Mouse (Mus musculus) embryonic facial prominence, embryonic 14.5 days (tissue): Measurements from ENCODE around the gene Cib1. TPM values are rescaled to one million over a fixed set of nuclear protein-coding genes. Genes with fewer than 3 reads are reported as not detected.

Experiments used
- ATAC-seq: fragments of 200-750 bp; cut with Nextera tagmentation; 2 replicates; pipeline ENCODE4 v1.8.0; 2017; ENCODE audit warnings: low read depth, moderate number of reproducible peaks, moderate TSS enrichment
- DNase-seq: peaks from one replicate; pipeline ENCODE4 v3.0.0-alpha.2; 2015; ENCODE audit warnings: low spot score
- H3K27ac ChIP-seq: fragments of 300-500 bp; sonication (generic); replicated peaks from 2 replicates; pipeline ENCODE4 v1.5.1; 2014; ENCODE audit warnings: low read depth, mild to moderate bottlenecking, low read length, moderate library complexity
- H3K27me3 ChIP-seq: fragments of 300-500 bp; sonication (generic); replicated peaks from 2 replicates; pipeline ENCODE4 v1.6.1; 2014; ENCODE audit warnings: low read length; ENCODE audit not compliant: control insufficient read depth, insufficient read depth
- H3K36me3 ChIP-seq: fragments of 300-500 bp; sonication (generic); 2 replicates; pipeline ENCODE4 v1.6.1; 2014; ENCODE audit warnings: low read length, mixed read lengths; ENCODE audit not compliant: control insufficient read depth, insufficient read depth
- H3K4me1 ChIP-seq: fragments of 300-500 bp; sonication (generic); 2 replicates; pipeline ENCODE4 v1.6.1; 2014; ENCODE audit warnings: antibody characterized with exemption, low read length; ENCODE audit not compliant: control insufficient read depth, insufficient read depth
- H3K4me2 ChIP-seq: fragments of 300-500 bp; sonication (generic); 2 replicates; pipeline ENCODE4 v1.6.1; 2014; ENCODE audit warnings: low read depth, mild to moderate bottlenecking, low read length, moderate library complexity, mixed read lengths
- H3K4me3 ChIP-seq: fragments of 300-500 bp; sonication (generic); 2 replicates; pipeline ENCODE4 v1.5.1; 2014; ENCODE audit warnings: low read depth, mild to moderate bottlenecking, low read length
- H3K9ac ChIP-seq: fragments of 300-500 bp; sonication (generic); 2 replicates; pipeline ENCODE4 v1.6.1; 2014; ENCODE audit warnings: low read depth, mild to moderate bottlenecking, low read length, moderate library complexity, mixed read lengths
- H3K9me3 ChIP-seq: fragments of 300-500 bp; sonication (generic); 2 replicates; pipeline ENCODE4 v1.6.1; 2016; ENCODE audit warnings: low read length; ENCODE audit not compliant: control insufficient read depth
- WGBS: fragments of 180-500 bp; shearing (Covaris S2); extraction: QIAGEN DNeasy Blood & Tissue Kit; methylation state at CpG from one replicate; pipeline ENCODE4 v1.1.7; 2014; 5-methylcytosine and 5-hydroxymethylcytosine counted together
- polyA plus RNA-seq: library from polyadenylated mRNA; unstranded; fragments of >200 nt; fragmentation: Nextera tagmentation; extraction: Ambion mirVana; gene quantifications from 2 replicates; pipeline ENCODE4 v1.2.1, GENCODE M21; 2014

Cib1 gene
- polyA plus RNA-seq, 1 experiment from 2014 or later: 89.1 TPM

DNA sequence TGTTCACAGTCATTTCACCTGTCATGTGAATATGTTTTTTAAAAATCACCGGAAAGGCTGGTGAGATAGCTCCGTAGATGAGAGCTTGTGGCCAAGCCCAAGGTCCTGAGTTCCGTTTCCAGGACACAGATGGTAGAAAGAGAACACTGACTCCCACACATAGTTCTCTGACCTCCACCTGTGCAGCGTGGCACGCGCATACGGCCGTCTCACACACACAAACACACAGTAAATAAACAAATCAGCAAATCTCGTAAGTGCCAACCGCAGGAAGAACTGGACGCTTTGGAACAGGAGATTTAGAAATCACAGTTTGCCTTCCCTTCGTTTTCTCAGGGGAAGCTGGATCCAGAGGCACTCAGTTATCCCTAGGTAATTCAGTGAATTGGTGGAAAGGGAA, 45.1 kb downstream of the Cib1 start:
- Histone ChIP-seq H3K27ac (peak overlapping the region; percentile 36; the same call in 1 of the 2 replicates), H3K36me3 (no peaks in the 10 kb centered on the region), H3K4me3 (peak overlapping the region; percentile 57), H3K9me3 (no peaks in the 10 kb centered on the region), H3K9ac (0 out of 2 replicates have a peak overlapping the region, but pooled peaks have one; percentile 69), H3K4me1 (peaks cover 33% of the 10 kb centered on the region), H3K27me3 (no peaks in the 10 kb centered on the region), H3K4me2 (peak overlapping the region; percentile 93)
- DNase-seq (no peak), ATAC-seq (no peak)
- WGBS: 71% methylated on average over 12 of the region's 12 CpGs

DNA sequence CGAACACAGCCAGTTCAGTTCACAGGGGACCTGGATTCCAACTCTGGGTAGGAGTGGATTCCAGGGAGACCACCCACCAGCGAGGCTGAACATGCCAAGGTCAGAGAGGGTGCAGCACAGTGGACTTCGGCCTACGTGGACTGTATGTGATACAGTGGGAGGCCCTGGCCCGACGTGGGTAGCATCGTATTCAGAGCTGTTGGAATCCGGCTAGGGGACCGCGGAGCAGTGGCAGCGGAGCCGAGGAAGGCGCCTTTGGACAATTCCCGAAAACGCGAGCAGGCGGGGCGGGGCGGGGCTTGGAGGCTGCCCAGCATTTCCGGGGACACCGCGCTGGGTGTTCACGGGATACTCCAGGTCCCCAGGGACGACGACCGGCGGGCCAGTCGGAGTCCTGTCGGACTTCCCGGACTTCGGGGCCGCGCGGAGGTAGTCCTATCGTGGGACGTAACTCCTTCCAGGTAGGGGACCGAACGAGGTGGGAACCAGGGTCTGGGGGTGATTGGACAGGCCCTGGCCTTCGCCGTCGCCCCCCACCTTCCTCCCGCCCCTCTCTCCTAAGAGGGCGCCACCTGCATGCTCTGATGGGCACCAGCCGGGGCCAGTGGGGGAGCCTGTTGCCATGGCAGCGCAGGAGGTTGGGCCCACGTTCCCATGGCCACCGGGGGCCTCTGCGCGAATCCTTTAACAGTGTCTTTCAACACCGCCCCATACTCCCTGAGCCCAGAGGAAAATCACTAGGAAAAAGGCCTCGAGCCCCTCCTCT, 45.9 kb downstream of the Cib1 start, which contains the start of gene Sema4b:
TSS of gene Sema4b (plus strand) at position 311 of the 766 bp plus-strand sequence.
- under 1% methylated on average over 34 of the region's 51 CpGs for WGBS
- H3K36me3 ChIP-seq: no peaks in the 10 kb centered on the region
- DNase-seq (peak; percentile 94), ATAC-seq (peak; percentile 92)
- peaks cover 25% of the 10 kb centered on the region for H3K4me1 ChIP-seq
- H3K9me3 ChIP-seq: no peaks in the 10 kb centered on the region
- peak within 1 kb of the TSS; percentile 41 for H3K27ac ChIP-seq
- peak within 1 kb of the TSS; percentile 93 for H3K4me2 ChIP-seq
- H3K4me3 ChIP-seq: peak within 1 kb of the TSS; percentile 57
- H3K27me3 ChIP-seq: no peaks in the 10 kb centered on the region
- H3K9ac ChIP-seq: peak within 1 kb of the TSS; percentile 69

DNA sequence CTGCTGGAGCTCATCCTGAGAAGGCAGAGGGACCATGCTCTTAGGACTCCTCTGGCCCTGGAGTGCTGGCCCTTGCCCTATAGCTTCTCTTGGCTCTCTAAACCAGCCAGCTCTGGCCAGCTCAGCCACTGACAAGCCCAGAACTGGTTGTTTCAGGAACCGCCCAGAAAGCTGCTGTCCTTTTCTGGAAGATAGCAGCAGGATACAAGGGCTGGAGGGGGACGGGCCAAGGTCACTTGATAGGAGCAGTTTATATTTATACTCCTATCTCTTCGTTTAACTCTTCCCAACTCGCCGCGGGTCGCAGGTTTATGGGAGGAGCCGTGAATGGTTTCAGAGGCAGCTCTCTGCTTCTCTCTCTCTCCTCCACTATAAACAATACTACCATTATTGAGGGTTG, 46.6 kb downstream of the Cib1 start:
- H3K27ac ChIP-seq: no peak overlapping the region
- H3K4me2 ChIP-seq: peak overlapping the region; percentile 93
- no peaks in the 10 kb centered on the region for H3K36me3 ChIP-seq
- H3K4me1 ChIP-seq: peaks cover 19% of the 10 kb centered on the region; the same call in 1 of the 2 replicates
- H3K9ac ChIP-seq: no peak overlapping the region
- WGBS: 18% methylated on average over 8 of the region's 8 CpGs
- no peak for ATAC-seq
- peak overlapping the region; percentile 57 for H3K4me3 ChIP-seq
- H3K27me3 ChIP-seq: no peaks in the 10 kb centered on the region
- H3K9me3 ChIP-seq: no peaks in the 10 kb centered on the region
- no peak for DNase-seq

DNA sequence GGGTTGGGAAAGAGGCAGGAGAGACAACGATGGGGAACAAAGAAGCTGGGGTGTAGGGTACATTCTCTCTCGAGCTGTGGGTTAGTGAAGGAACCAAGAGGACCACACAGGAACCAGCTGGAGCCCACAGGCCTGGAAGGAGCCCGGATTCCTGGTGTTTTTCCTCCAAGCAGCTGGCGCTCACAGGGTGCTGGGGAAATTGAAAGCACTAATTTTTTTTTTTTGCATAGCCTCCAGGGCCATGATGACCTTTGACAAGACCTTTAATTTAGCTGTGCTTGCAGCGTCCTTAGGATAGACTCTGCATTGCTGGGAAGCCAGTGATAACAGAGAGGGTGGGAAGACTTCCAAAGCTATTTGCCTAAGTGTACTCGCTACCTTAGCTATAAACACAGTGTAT, 47.6 kb downstream of the Cib1 start:
- ATAC-seq: no peak
- DNase-seq: no peak
- Histone ChIP-seq H3K9ac (no peak overlapping the region), H3K9me3 (no peaks in the 10 kb centered on the region), H3K4me1 (peaks cover 14% of the 10 kb centered on the region; the same call in 1 of the 2 replicates), H3K4me2 (no peak overlapping the region), H3K27ac (no peak overlapping the region), H3K4me3 (no peak overlapping the region), H3K36me3 (no peaks in the 10 kb centered on the region), H3K27me3 (no peaks in the 10 kb centered on the region)
- 46% methylated on average over 6 of the region's 6 CpGs for WGBS

DNA sequence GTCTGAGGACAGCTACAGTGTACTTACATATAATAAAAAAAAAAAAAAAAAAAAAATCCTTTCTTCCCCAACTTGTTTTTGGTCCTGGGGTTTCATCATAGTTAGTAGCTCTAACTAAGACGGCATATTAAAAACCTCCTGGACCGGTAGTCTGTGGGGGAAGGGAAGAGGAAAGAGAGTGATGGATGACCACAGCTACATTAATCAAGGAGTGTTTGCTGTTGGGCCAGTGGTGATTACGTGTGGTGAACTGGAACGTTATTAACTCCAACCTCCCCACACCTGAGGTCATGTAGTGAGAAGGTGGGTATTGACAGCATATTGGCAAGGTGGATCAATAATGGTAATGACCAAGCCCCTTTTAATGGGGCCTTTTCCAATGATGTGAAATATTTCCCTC, 48.1 kb downstream of the Cib1 start:
- WGBS: 66% methylated on average over 4 of the region's 4 CpGs
- DNase-seq (no peak), ATAC-seq (no peak)
- Histone ChIP-seq H3K9me3 (no peaks in the 10 kb centered on the region), H3K4me1 (peaks cover 13% of the 10 kb centered on the region; the same call in 1 of the 2 replicates), H3K9ac (no peak overlapping the region), H3K27me3 (no peaks in the 10 kb centered on the region), H3K4me3 (no peak overlapping the region), H3K36me3 (no peaks in the 10 kb centered on the region), H3K27ac (no peak overlapping the region), H3K4me2 (no peak overlapping the region)

DNA sequence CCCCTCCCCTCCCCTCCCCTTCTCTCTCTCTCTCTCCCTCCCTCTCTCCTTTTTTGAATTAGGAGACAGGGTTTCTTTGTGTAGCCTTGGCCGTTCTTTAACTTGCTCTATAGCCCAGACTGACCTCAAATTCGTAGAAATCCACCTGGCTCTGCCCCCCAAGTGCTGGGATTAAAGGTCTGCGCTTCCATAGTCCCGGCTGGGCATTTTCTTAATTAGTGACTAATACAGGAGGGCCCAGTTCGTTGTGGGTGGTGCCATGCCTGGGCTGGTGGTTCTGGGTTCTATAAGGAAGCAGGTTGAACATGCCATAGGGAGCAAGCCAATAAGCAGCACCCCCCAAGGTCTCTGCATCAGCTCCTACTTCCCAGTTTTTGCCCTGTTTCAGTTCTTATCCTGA, 48.6 kb downstream of the Cib1 start:
- Histone ChIP-seq H3K36me3 (no peaks in the 10 kb centered on the region), H3K9me3 (no peaks in the 10 kb centered on the region), H3K9ac (no peak overlapping the region), H3K27me3 (no peaks in the 10 kb centered on the region), H3K4me3 (no peak overlapping the region), H3K27ac (no peak overlapping the region), H3K4me1 (peaks cover 7% of the 10 kb centered on the region; the same call in 1 of the 2 replicates), H3K4me2 (no peak overlapping the region)
- ATAC-seq (no peak), DNase-seq (no peak)
- 56% methylated on average over 5 of the region's 5 CpGs for WGBS

DNA sequence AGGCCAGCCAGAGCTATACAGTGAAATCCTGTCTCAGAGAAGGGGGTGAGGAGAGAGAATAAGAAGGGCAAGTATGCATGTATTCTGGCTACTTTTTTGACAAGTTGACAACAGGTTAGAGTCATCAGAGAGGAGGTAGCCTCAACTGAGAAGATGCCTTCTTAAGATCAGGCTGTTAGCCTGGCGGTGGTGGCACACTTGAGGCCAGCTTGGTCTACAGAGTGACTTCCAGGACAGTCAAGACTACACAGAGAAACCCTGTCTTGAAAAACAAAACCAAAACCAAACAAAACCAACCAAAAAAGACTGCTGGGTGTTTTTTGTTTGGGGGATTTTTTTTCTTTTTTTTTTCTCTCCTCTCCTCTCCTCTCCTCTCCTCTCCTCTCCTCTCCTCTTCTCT, 49.1 kb downstream of the Cib1 start:
- no peaks in the 10 kb centered on the region for H3K27me3 ChIP-seq
- ATAC-seq (no peak), DNase-seq (no peak)

DNA sequence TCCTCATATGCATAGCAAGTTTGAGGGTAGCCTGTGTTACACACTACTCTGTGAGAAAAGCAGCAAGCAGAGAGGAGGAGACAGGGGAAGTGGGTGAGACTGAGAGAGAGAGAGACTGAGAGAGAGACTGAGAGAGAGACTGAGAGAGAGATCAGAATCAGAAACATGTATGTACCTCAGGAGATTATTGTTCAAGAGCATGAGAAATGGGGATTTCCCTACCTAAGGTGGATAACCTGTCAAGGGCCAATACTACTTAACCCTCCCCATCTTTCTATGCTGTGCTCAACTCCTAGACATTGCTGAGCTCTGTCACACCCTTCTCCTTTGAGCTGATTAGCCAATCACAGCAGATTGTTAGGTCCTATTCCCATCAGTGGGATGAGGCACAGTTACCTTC, 50.5 kb downstream of the Cib1 start:
- Histone ChIP-seq H3K27ac (no peak overlapping the region), H3K9me3 (no peaks in the 10 kb centered on the region), H3K9ac (no peak overlapping the region), H3K4me3 (no peak overlapping the region), H3K36me3 (no peaks in the 10 kb centered on the region), H3K4me1 (peaks cover 4% of the 10 kb centered on the region; the same call in 1 of the 2 replicates), H3K27me3 (no peaks in the 10 kb centered on the region), H3K4me2 (no peak overlapping the region)
- DNase-seq (no peak), ATAC-seq (no peak)

More for the DNA sequence above, 49.1 kb downstream of the Cib1 start:
- peaks cover 7% of the 10 kb centered on the region; the same call in 1 of the 2 replicates for H3K4me1 ChIP-seq
- no peak overlapping the region for H3K4me2 ChIP-seq
- no peaks in the 10 kb centered on the region for H3K36me3 ChIP-seq
- no peak overlapping the region for H3K27ac ChIP-seq
- H3K4me3 ChIP-seq: no peak overlapping the region
- 82% methylated on average over 1 of the region's 1 CpGs for WGBS
- H3K9ac ChIP-seq: no peak overlapping the region
- no peaks in the 10 kb centered on the region for H3K9me3 ChIP-seq

DNA sequence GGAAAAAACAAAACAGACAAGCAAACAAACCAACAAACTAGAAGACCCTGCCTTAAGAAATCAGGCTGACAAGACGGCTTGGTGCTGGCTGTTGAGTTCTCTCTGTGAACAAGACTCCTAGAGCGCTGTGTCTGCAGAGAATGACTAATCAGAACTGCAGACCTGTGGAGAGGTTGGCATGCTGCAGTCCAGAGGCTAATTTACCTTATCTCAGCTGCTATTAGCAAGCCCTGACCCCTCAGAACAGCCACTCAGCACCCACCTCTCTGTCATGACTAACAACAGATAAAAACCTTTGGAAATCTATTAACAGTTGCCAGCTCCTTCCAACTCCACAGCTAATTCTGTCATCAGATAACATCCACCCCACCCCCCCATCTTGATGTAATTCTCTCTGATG, 51.5 kb downstream of the Cib1 start:
- Histone ChIP-seq H3K9me3 (no peaks in the 10 kb centered on the region), H3K27ac (no peak overlapping the region), H3K4me1 (no peaks in the 10 kb centered on the region), H3K9ac (no peak overlapping the region), H3K27me3 (no peaks in the 10 kb centered on the region), H3K4me2 (no peak overlapping the region), H3K4me3 (no peak overlapping the region), H3K36me3 (no peaks in the 10 kb centered on the region)
- 61% methylated on average over 2 of the region's 2 CpGs for WGBS
- ATAC-seq: no peak
- no peak for DNase-seq
